Mouse (Mus musculus) retina, embryonic 14.5 days (tissue): ENCODE data around the gene Prss57.

Source experiments
- DNase-seq: peaks from one replicate; pipeline ENCODE4 v3.0.0-alpha.2; 2015; ENCODE audit warnings: low spot score

The Prss57 gene

GRCm38 (mm10) chr10:79790861-79791260 is at the start of gene Prss57:
TSS of gene Prss57 (minus strand) at chr10:79790961.
- DNase-seq, result no peak

DNA sequence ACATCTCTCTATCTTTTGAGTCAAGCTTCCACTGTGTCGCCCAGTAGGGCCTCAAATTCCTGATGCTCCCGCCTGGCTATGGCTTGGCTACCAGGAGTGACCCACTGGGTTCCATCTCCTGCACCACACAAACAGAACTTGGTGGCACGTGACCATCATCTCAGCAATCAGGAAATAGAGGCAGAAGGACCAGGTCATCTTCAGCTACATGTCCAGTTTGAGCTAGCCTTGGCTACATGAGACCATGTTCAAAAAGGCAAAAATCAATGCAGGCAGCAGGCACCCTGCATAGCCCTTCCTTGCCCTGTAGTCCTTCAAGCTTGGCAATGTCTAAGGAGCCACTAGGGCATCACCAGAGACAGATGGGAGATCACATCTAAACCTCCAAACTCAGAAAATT is 49.3 kb upstream of the Prss57 start:
- no peak for DNase-seq

- no peak for DNase-seq
These were observed 47.4 kb upstream of the Prss57 start for GRCm38 (mm10) chr10:79838151-79838550.

GRCm38 (mm10) chr10:79836918-79837317 is 46.2 kb upstream of the Prss57 start:
- no peak for DNase-seq

GRCm38 (mm10) chr10:79834769-79835398 is 44.1 kb upstream of the Prss57 start:
- peak; percentile 93 for DNase-seq

GRCm38 (mm10) chr10:79832786-79833181 is 42.0 kb upstream of the Prss57 start:
- no peak for DNase-seq

DNA sequence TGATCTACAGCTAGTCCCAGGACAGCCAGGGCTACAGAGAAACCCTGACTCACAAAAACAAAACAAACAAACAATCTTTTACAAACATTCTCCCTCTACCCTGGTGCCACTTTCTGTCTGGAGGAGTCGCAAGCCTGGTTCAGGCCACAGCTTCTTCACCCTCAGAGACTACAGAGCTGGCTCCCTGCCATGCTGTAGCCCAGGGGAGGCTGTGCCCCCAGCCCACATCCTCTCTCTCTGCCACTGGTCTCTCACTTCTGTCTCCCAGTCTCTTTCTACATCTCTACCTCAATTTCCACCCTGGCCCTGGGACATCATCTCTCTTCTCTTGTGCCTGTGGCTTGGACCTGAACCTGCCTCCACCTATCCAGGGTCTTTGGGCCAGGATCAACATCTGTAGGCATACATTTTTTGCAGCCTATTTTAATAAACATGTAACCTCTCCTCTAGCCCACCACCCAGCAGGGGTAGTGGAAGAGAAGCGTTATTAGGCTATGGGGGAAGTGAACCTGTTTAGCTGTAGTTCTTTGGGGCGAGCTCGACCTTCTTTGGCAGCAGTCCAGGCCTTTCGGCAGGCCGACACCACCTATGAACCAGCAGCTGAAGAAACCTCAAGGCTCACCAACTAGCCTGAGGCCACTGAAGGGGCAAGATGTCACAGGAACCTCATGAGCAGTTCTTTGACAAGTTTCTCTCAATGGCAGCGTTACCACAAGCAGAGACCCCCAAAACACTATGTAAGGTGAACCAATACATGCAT is 41.4 kb upstream of the Prss57 start:
- no peak for DNase-seq

- DNase-seq, result no peak
These were observed 40.8 kb upstream of the Prss57 start for GRCm38 (mm10) chr10:79831583-79831982.

DNA sequence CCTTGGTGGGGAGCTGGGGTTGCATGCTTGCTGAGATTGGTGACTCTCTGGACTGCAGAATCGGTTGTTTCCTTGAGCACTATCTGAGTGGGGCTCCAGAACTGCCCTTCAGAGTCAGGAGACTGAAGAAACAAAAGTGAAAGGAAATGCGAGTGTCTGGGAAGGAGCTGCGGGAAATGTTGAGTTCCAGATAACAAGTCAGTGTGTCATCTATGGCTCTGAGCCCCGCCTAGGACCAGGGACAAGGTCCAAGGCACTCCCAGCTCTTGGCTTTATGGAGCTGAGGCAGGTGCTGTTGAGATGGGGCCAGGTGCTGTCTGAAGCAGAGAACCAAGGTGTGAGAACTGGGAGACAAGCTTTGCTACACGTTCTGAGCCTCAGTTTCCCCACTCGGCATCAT is 33.7 kb upstream of the Prss57 start:
- DNase-seq, result no peak

DNA sequence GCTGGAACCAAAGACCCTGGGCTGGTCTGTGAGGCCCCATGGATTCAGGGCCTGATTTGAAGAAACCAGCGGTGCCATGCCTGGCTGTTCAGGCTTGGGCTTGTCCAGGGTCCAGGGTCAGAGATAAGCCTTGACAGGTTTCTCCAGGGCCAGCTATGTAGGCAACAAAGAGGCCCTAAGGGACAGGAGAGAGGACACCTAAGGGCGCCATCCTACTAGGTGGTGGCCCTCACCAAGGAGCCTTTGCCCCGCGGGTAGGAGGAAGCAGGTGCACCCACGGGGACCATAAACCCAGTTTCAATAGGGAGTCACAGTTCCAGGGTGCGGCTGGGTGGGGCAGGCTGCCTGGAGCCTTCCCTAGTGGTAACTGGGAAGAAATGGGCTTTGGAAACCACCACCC is 32.2 kb upstream of the Prss57 start:
- no peak for DNase-seq

DNA sequence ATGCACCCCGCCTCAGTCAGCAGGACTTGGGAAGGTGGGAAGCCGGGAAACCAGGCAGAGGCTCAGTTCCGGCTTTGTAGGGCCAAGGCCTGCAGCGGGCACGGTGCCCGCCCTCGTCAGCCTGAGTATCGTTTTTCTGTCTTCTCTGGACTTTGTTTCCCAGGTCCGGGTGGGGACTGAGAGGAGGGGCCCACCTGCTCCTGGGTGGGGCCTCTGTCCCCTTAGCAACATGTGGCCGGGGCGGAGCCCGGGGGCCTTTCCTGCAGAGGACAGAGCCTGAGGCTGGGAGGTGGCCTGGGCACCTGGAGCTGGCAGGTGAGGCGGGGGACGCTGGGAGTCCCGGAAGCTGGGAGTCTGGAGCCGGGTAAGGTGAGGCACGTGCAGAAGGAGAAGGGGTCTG is 31.6 kb upstream of the Prss57 start:
- no peak for DNase-seq

GRCm38 (mm10) chr10:79821731-79822130 is 31.0 kb upstream of the Prss57 start:
- DNase-seq, result no peak

DNA sequence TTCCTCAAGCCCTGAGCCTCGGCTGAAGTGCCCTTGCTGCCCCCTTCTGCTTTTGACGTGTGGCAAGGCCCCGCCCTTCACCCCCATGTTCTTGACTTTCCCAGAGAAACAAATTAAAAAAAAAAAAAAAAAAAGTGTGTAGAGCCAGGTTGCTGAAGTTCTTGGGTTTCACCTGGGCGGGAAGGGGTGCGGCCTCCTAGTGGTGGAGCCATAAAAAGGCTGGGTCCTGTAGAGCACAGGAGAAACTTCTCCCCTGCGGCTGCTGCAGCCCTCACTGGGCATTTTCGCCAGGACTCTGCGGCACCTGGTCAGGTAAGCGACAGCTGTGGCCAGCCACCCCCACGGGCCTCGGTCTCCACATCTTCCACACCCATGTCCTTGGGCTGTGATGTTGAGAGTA is 30.0 kb upstream of the Prss57 start, which contains the start of gene Misp:
TSS of gene Misp (plus strand) at position 208 of the 400 bp plus-strand sequence.
- DNase-seq, result no peak

- DNase-seq, result no peak
These were observed 29.5 kb upstream of the Prss57 start for GRCm38 (mm10) chr10:79820277-79820676.

- no peak for DNase-seq
These were observed 28.8 kb upstream of the Prss57 start for GRCm38 (mm10) chr10:79819606-79820005.

GRCm38 (mm10) chr10:79818225-79818624 is 27.5 kb upstream of the Prss57 start:
- DNase-seq, result no peak

- DNase-seq, result no peak
These were observed 26.4 kb upstream of the Prss57 start for GRCm38 (mm10) chr10:79817111-79817510.

- no peak for DNase-seq
These were observed 25.1 kb upstream of the Prss57 start for GRCm38 (mm10) chr10:79815671-79816494.

DNA sequence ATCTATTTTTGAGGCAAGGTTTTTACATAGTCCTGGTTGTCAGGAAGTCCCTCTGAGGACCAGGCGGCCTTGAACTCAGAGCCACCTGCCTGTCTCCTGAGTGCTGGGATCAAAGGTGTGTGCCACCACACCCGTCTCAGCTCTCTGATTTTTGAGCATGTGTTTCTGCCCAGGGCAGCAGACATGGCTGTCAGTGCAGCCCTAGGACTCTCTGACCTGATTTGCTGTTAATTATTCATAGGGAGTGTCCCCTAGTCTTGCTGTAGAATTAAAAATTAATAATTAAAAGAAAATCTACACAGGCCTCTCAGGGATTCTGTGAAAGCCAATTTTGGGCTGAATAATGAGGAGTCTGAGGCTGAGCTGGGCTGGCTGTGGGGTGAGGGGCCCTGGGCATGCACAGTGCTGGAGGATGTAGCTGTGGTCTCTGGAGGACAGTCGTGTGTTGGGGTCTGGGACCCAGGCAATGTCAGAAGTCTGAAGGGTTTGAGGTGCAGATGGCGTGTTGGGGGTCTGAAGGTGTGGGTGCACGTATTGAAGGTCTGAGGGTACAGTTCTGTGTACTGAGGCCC is 23.6 kb upstream of the Prss57 start:
- no peak for DNase-seq

GRCm38 (mm10) chr10:79811736-79812637 is 21.2 kb upstream of the Prss57 start:
- DNase-seq, result peak; percentile 91

DNA sequence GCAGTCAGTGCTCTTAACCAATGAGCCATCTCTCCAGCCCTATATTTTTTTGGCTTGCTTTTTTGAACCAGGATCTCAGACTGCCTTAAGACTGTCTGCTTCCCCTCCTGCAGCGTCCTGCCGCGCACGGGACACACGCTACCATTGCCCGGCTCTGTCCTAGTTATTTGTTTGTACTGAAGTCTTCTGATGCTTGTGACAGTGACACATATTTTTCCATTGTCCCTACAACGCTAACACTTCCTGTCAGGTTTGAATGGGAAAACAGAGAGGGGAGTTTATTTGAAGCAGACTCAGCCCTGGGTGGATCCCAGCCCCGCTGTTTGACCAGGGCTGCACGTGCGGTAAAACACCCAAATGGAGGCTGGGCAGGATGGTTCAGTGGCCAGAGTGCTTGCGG is 18.0 kb upstream of the Prss57 start:
- DNase-seq, result no peak
